Mouse (Mus musculus): ENCODE measurements around the gene Plxna4. TPM values are rescaled to one million over a fixed set of nuclear protein-coding genes. Genes with fewer than 3 reads are reported as not detected.

Plxna4 gene
- polyA plus RNA-seq, 1 experiment from 2014 or later = 3.5 TPM

DNA sequence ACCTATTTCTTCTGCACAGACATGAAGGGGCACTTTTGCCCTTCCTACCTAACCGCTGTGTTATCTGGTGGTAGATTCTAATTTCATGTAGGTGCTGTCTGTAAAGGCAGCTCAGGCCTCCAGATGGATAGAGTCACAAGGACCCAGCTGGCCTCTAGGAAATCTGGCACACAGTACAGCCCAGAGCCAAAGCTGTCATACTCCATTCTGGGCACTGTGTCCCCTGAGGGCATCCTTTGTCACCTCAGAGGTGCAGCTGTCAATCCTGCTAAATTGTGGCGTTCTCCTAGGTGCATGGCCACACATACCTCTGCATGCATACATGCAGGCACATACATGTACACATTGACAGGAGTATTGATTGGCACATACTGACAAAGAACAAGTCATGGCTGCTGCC lies 394.9 kb downstream of the Plxna4 start:
- H3K9me3 ChIP-seq (ENCODE audit: control insufficient read depth, low read length) = no peaks in the 10 kb centered on the region
- no peaks in the 10 kb centered on the region for H3K4me1 ChIP-seq (replicated peaks; ENCODE audit: control insufficient read depth, insufficient read depth, low read length)
- H3K4me3 ChIP-seq (ENCODE audit: low read depth, low read length) = no peak overlapping the region
- H3K27me3 ChIP-seq (ENCODE audit: control insufficient read depth, insufficient read depth, low read length) = no peaks in the 10 kb centered on the region
- no peak overlapping the region for H3K27ac ChIP-seq (ENCODE audit: low read depth, low read length)
- 82% methylated on average over 2 of the region's 2 CpGs for WGBS
- DNase-seq (ENCODE audit: low spot score) (no peak), ATAC-seq (replicated peaks; ENCODE audit: low FRiP score) (no peak)
- no peak overlapping the region for H3K4me2 ChIP-seq (ENCODE audit: low read depth, low read length, severe bottlenecking)
- no peak overlapping the region for H3K9ac ChIP-seq (ENCODE audit: low read length)
- H3K36me3 ChIP-seq (ENCODE audit: control insufficient read depth, insufficient read depth, low read length) = no peaks in the 10 kb centered on the region

- H3K36me3 ChIP-seq (ENCODE audit: control insufficient read depth, insufficient read depth, low read length) = no peaks in the 10 kb centered on the region
- no peak overlapping the region for H3K9ac ChIP-seq (ENCODE audit: low read length)
- no peaks in the 10 kb centered on the region for H3K27me3 ChIP-seq (ENCODE audit: control insufficient read depth, insufficient read depth, low read length)
- H3K4me2 ChIP-seq (ENCODE audit: low read depth, low read length, severe bottlenecking) = no peak overlapping the region
- ATAC-seq (replicated peaks; ENCODE audit: low FRiP score) (no peak), DNase-seq (ENCODE audit: low spot score) (no peak)
- H3K9me3 ChIP-seq (ENCODE audit: control insufficient read depth, low read length) = no peaks in the 10 kb centered on the region
- 89% methylated on average over 4 of the region's 4 CpGs for WGBS
- no peak overlapping the region for H3K27ac ChIP-seq (ENCODE audit: low read depth, low read length)
- H3K4me3 ChIP-seq (ENCODE audit: low read depth, low read length) = no peak overlapping the region
- no peaks in the 10 kb centered on the region for H3K4me1 ChIP-seq (replicated peaks; ENCODE audit: control insufficient read depth, insufficient read depth, low read length)
Measured at GRCm38 (mm10) chr6:32184402-32184985, 403.5 kb downstream of the Plxna4 start.

DNA sequence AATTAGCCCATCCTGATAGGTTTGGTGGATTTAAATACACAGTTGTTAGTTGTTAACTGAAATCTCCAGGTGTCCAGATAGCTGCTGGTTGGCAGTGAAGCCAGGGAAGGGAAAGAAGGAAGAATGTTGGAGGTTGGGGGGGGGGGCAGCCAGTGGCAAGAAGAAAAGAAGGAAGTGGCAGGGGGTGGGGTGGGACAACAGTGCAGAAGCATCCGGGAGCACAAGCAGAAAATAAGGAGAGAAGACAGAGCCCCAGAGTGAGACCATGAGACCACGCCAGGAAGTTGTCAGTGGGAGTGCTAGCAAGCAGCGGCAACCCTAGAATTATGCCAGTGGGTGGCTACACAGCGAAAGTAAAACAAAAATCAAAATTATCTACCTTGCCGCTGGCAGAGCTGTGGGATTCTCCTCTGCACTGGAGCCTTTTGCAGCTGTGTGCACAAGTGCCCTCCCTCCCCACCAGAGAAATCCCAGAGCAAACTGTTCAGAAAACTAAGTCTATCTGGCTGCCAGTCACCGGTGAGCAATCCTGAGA lies 404.3 kb downstream of the Plxna4 start:
- WGBS = 69% methylated on average over 6 of the region's 6 CpGs
- no peaks in the 10 kb centered on the region for H3K9me3 ChIP-seq (ENCODE audit: control insufficient read depth, low read length)
- no peak overlapping the region for H3K9ac ChIP-seq (ENCODE audit: low read length)
- no peak for ATAC-seq (replicated peaks; ENCODE audit: low FRiP score)
- H3K36me3 ChIP-seq (ENCODE audit: control insufficient read depth, insufficient read depth, low read length) = no peaks in the 10 kb centered on the region
- no peak overlapping the region for H3K4me2 ChIP-seq (ENCODE audit: low read depth, low read length, severe bottlenecking)
- no peaks in the 10 kb centered on the region for H3K4me1 ChIP-seq (replicated peaks; ENCODE audit: control insufficient read depth, insufficient read depth, low read length)
- H3K27me3 ChIP-seq (ENCODE audit: control insufficient read depth, insufficient read depth, low read length) = no peaks in the 10 kb centered on the region
- H3K4me3 ChIP-seq (ENCODE audit: low read depth, low read length) = no peak overlapping the region
- no peak overlapping the region for H3K27ac ChIP-seq (ENCODE audit: low read depth, low read length)
- DNase-seq (ENCODE audit: low spot score) = no peak

- H3K36me3 ChIP-seq (ENCODE audit: control insufficient read depth, insufficient read depth, low read length) = no peaks in the 10 kb centered on the region
- 72% methylated on average over 5 of the region's 5 CpGs for WGBS
- no peak for DNase-seq (ENCODE audit: low spot score)
- H3K4me1 ChIP-seq (replicated peaks; ENCODE audit: control insufficient read depth, insufficient read depth, low read length) = no peaks in the 10 kb centered on the region
- no peak for ATAC-seq (replicated peaks; ENCODE audit: low FRiP score)
- no peak overlapping the region for H3K27ac ChIP-seq (ENCODE audit: low read depth, low read length)
- no peak overlapping the region for H3K4me2 ChIP-seq (ENCODE audit: low read depth, low read length, severe bottlenecking)
- no peak overlapping the region for H3K4me3 ChIP-seq (ENCODE audit: low read depth, low read length)
- H3K9me3 ChIP-seq (ENCODE audit: control insufficient read depth, low read length) = no peaks in the 10 kb centered on the region
- H3K27me3 ChIP-seq (ENCODE audit: control insufficient read depth, insufficient read depth, low read length) = no peaks in the 10 kb centered on the region
- H3K9ac ChIP-seq (ENCODE audit: low read length) = no peak overlapping the region
Measured at GRCm38 (mm10) chr6:32180012-32180358, 408.0 kb downstream of the Plxna4 start.

DNA sequence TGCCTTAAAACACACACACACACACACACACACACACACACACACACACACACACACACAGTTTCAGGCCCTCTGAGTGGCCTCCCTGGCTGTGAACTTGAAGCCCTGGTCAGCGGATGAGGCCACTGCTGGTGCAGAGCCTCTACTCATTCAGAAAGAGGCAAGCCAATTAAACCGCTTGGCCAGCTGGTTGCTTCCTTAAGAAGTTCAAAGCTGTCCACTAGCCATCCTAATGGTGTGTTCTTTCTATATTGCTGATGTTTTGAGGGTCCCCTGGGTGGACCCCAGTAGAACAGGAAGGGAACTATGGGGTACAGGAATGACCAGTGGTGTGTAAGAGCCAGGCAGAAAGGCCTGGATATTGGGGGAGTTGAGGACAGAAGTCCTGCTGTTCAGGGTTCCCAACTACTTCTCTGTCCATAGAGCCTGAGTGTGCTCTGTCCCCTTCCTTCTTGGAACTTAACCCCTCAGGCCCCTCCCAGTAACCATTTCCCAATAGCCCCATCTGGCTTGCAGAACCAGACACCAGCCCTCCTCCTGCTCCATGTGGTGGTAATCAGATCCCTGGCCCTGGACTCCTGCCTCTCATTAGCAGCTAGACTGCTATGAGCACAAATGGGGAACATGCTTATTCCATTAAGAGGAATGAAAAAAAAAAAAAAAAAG lies 408.5 kb downstream of the Plxna4 start:
- Histone ChIP-seq H3K27ac (ENCODE audit: low read depth, low read length) (no peak overlapping the region), H3K9me3 (ENCODE audit: control insufficient read depth, low read length) (no peaks in the 10 kb centered on the region), H3K27me3 (ENCODE audit: control insufficient read depth, insufficient read depth, low read length) (no peaks in the 10 kb centered on the region), H3K4me1 (replicated peaks; ENCODE audit: control insufficient read depth, insufficient read depth, low read length) (no peaks in the 10 kb centered on the region), H3K9ac (ENCODE audit: low read length) (no peak overlapping the region), H3K36me3 (ENCODE audit: control insufficient read depth, insufficient read depth, low read length) (no peaks in the 10 kb centered on the region), H3K4me2 (ENCODE audit: low read depth, low read length, severe bottlenecking) (no peak overlapping the region), H3K4me3 (ENCODE audit: low read depth, low read length) (no peak overlapping the region)
- DNase-seq (ENCODE audit: low spot score) (no peak), ATAC-seq (replicated peaks; ENCODE audit: low FRiP score) (no peak)
- WGBS = 59% methylated on average over 2 of the region's 2 CpGs

DNA sequence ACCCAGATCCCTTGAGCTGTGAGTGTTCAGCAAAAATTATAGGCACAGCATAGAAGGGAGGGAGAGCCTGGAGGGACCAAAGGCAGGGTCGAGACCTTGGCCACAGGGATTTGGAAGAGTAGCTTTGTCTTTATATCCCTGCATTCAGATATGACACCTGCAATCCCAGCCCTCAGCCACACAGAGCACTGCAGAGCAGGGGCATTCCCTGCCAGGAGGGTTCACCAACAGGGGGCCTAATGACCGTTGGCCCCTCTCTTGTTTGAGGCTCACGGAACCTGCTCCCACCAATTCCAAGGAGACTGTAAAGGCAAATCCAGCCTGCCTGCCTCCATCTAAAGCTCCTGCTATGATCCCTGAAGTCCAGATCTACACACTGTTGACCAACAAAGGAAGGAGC lies 410.1 kb downstream of the Plxna4 start:
- WGBS = 67% methylated on average over 3 of the region's 3 CpGs
- no peak overlapping the region for H3K27ac ChIP-seq (ENCODE audit: low read depth, low read length)
- no peaks in the 10 kb centered on the region for H3K4me1 ChIP-seq (replicated peaks; ENCODE audit: control insufficient read depth, insufficient read depth, low read length)
- no peak overlapping the region for H3K9ac ChIP-seq (ENCODE audit: low read length)
- H3K4me3 ChIP-seq (ENCODE audit: low read depth, low read length) = no peak overlapping the region
- no peaks in the 10 kb centered on the region for H3K9me3 ChIP-seq (ENCODE audit: control insufficient read depth, low read length)
- no peak for ATAC-seq (replicated peaks; ENCODE audit: low FRiP score)
- no peaks in the 10 kb centered on the region for H3K36me3 ChIP-seq (ENCODE audit: control insufficient read depth, insufficient read depth, low read length)
- no peak overlapping the region for H3K4me2 ChIP-seq (ENCODE audit: low read depth, low read length, severe bottlenecking)
- H3K27me3 ChIP-seq (ENCODE audit: control insufficient read depth, insufficient read depth, low read length) = no peaks in the 10 kb centered on the region
- no peak for DNase-seq (ENCODE audit: low spot score)

DNA sequence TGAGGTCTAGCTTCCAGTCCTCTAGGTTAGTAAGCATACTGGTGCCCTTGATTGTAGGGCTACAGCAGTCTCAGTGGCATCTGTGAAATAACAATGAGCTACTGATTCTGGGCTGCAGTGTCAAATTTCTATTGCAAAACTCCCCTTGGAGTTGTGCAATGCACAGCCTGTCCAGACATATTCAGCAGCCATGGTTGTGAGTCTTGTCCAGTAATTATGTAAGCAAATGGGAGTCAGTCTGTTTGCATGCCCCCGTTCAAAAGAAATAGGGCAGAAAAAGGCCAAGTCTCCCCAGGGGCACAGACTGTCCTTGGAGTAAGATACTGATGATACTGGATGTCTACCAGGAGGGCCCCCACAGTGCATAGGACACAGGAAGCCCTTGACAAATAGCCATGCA lies 420.3 kb downstream of the Plxna4 start:
- Histone ChIP-seq H3K27me3 (ENCODE audit: control insufficient read depth, insufficient read depth, low read length) (no peaks in the 10 kb centered on the region), H3K4me3 (ENCODE audit: low read depth, low read length) (no peak overlapping the region), H3K4me1 (replicated peaks; ENCODE audit: control insufficient read depth, insufficient read depth, low read length) (no peaks in the 10 kb centered on the region), H3K4me2 (ENCODE audit: low read depth, low read length, severe bottlenecking) (no peak overlapping the region), H3K27ac (ENCODE audit: low read depth, low read length) (no peak overlapping the region), H3K9me3 (ENCODE audit: control insufficient read depth, low read length) (no peaks in the 10 kb centered on the region), H3K36me3 (ENCODE audit: control insufficient read depth, insufficient read depth, low read length) (no peaks in the 10 kb centered on the region), H3K9ac (ENCODE audit: low read length) (no peak overlapping the region)
- DNase-seq (ENCODE audit: low spot score) = no peak
- ATAC-seq (replicated peaks; ENCODE audit: low FRiP score) = no peak
- 83% methylated on average over 1 of the region's 1 CpGs for WGBS

GRCm38 (mm10) chr6:32160370-32160769 lies 427.6 kb downstream of the Plxna4 start:
- Histone ChIP-seq H3K4me3 (ENCODE audit: low read depth, low read length) (no peak overlapping the region), H3K27me3 (ENCODE audit: control insufficient read depth, insufficient read depth, low read length) (no peaks in the 10 kb centered on the region), H3K4me2 (ENCODE audit: low read depth, low read length, severe bottlenecking) (no peak overlapping the region), H3K27ac (ENCODE audit: low read depth, low read length) (no peak overlapping the region), H3K9ac (ENCODE audit: low read length) (no peak overlapping the region), H3K9me3 (ENCODE audit: control insufficient read depth, low read length) (no peaks in the 10 kb centered on the region), H3K36me3 (ENCODE audit: control insufficient read depth, insufficient read depth, low read length) (no peaks in the 10 kb centered on the region), H3K4me1 (replicated peaks; ENCODE audit: control insufficient read depth, insufficient read depth, low read length) (no peaks in the 10 kb centered on the region)
- ATAC-seq (replicated peaks; ENCODE audit: low FRiP score) (no peak), DNase-seq (ENCODE audit: low spot score) (no peak)
- WGBS = 88% methylated on average over 2 of the region's 2 CpGs

- no peaks in the 10 kb centered on the region for H3K27me3 ChIP-seq (ENCODE audit: control insufficient read depth, insufficient read depth, low read length)
- no peak for DNase-seq (ENCODE audit: low spot score)
- ATAC-seq (replicated peaks; ENCODE audit: low FRiP score) = no peak
- no peak overlapping the region for H3K27ac ChIP-seq (ENCODE audit: low read depth, low read length)
- H3K9ac ChIP-seq (ENCODE audit: low read length) = no peak overlapping the region
- WGBS = 71% methylated on average over 4 of the region's 4 CpGs
- no peaks in the 10 kb centered on the region for H3K9me3 ChIP-seq (ENCODE audit: control insufficient read depth, low read length)
- no peak overlapping the region for H3K4me2 ChIP-seq (ENCODE audit: low read depth, low read length, severe bottlenecking)
- no peak overlapping the region for H3K4me3 ChIP-seq (ENCODE audit: low read depth, low read length)
- H3K36me3 ChIP-seq (ENCODE audit: control insufficient read depth, insufficient read depth, low read length) = no peaks in the 10 kb centered on the region
- H3K4me1 ChIP-seq (replicated peaks; ENCODE audit: control insufficient read depth, insufficient read depth, low read length) = no peaks in the 10 kb centered on the region
Measured at GRCm38 (mm10) chr6:32159931-32160330, 428.1 kb downstream of the Plxna4 start.

Data from forebrain, embryonic 11.5 days (tissue).